Mouse (Mus musculus): ENCODE measurements around the gene Zswim1.
A peak's percentile ranks its signal among the peaks of the same experiment; 100 is the strongest.

- peak; percentile 37 for TF ChIP-seq CTCF (conservative IDR thresholded peaks at IDR 0.05; ENCODE audit: insufficient read depth, insufficient read length, low read depth, low read length)
- TF ChIP-seq POLR2A (IDR thresholded peaks at IDR 0.05; ENCODE audit: low read depth, low read length), result no peak
These were observed 23.3 kb downstream of the Zswim1 start for GRCm38 (mm10) chr2:164845782-164846181.
